Mouse (Mus musculus): Measurements from ENCODE around the gene Acbd5.

- TF ChIP-seq POLR2A (IDR thresholded peaks at IDR 0.05; ENCODE audit: insufficient read length, low read depth) (no peak), MAX (IDR thresholded peaks at IDR 0.05; ENCODE audit: low read depth) (no peak), MYOG (IDR thresholded peaks at IDR 0.05; ENCODE audit: control insufficient read depth in 1 of 3, insufficient read depth in 1 of 3, insufficient read length in 2 of 3, low read depth in 2 of 3) (no peak), E2F4 (IDR thresholded peaks at IDR 0.05; ENCODE audit: insufficient read depth) (no peak), REST (IDR thresholded peaks at IDR 0.05; ENCODE audit: insufficient read depth, insufficient read length) (no peak), POLR2AphosphoS2 (IDR thresholded peaks at IDR 0.05; ENCODE audit: insufficient read length, low read depth) (no peak), TCF12 (IDR thresholded peaks at IDR 0.05; ENCODE audit: insufficient read depth, poor library complexity, severe bottlenecking) (no peak), USF1 (IDR thresholded peaks at IDR 0.05; ENCODE audit: low read depth) (no peak), CEBPB (IDR thresholded peaks at IDR 0.05; ENCODE audit: insufficient read depth, poor library complexity, severe bottlenecking) (no peak)
Measured at GRCm38 (mm10) chr2:23021721-23022120, 46.2 kb upstream of the Acbd5 start.
